Mouse (Mus musculus): ENCODE data around the gene Ptcd1. TPM values are rescaled to one million over a fixed set of nuclear protein-coding genes. Genes with fewer than 3 reads are reported as not detected.
"Not testable (repeated sequence)": the region's sequence is repeated elsewhere in the genome, so short reads cannot be mapped to it uniquely, and the experiment has no call there.

Ptcd1 gene
- 19.5 and 22.2 TPM in 2 replicates for polyA plus RNA-seq (2012; rRNA removed)

DNA sequence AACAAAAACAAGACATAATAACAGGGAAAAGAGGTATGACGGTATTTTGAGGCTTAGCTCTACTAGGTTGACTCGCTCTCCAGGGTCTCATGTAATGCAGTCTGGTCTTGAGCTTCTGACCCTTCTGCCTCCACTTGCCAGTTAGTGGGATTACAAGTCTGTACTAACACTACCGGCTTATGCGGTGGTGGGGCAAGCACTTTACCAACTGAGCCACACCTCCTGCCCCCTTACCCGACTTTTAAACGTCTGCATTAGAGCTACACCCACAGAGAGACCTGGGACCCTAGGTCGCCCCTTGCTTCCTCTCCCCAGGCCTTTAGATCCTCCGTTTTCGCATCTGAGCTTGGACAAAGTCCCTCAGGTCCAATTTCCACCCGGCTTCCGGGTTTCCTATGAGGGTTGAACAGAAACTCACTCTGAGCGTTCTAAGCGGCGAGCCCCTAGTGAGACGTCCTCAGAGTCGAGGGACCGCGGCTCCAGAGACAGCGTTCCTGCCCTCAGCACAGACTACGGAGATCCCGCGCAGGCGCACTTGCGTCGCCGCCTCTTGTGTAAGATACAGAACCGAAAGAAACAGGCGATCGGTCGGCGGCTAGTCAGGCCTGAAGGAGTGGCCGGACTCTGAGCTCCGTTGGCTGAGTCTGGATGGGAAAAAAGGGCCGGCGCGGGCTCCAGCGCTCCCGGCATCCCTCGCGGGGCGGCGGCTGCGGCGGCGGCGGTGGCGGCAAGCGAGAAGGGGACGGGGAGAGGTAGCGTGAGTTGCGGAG lies at the start of gene Ptcd1, which contains the start of gene Cpsf4:
TSS of gene Ptcd1 (minus strand) at position 573 of the 770 bp plus-strand sequence.
TSS of gene Cpsf4 (plus strand) at position 678 of the 770 bp plus-strand sequence.
- TF ChIP-seq POLR2A (IDR thresholded peaks at IDR 0.05; ENCODE audit: control insufficient read depth, low read depth, low read length) = peak; percentile 93
- no peak for TF ChIP-seq CTCF (IDR thresholded peaks at IDR 0.05; ENCODE audit: control insufficient read depth, insufficient read depth, insufficient replicate concordance, low read depth, low read length)
- peaks cover 1% of the 10 kb centered on the region; the same call in 1 of the 2 replicates for H3K36me3 ChIP-seq (ENCODE audit: control insufficient read depth, insufficient read depth, low read length)

DNA sequence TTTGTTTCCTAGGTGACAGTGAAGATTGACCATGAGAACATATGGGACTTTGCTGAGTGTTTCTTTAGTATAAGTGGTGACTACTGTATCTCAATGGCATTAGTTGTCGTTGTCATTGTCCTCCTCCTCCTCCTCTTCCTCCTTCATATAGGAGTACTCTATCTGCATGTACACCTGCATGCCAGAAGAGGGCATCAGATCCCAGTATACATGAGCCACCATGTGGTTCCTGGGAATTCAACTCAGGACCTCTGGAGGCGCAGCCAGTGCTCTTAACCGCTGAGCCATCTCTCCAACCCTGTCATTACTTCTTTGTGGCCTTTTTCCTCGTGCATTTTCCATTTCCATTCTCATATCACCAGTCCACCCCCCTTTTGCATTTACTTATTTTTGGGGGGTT lies 47.8 kb upstream of the Ptcd1 start:
- Histone ChIP-seq H3K4me3 (ENCODE audit: control insufficient read depth, low read depth, low read length) (no peak overlapping the region), H3K36me3 (ENCODE audit: control insufficient read depth, insufficient read depth, low read length) (peaks cover 2% of the 10 kb centered on the region; the same call in 1 of the 2 replicates), H3K27ac (ENCODE audit: control insufficient read depth, insufficient read depth, low read depth, low read length) (no peak overlapping the region), H3K27me3 (ENCODE audit: control insufficient read depth, insufficient read depth, low read length) (no peaks in the 10 kb centered on the region), H3K4me1 (ENCODE audit: control insufficient read depth, insufficient read depth, low read length) (no peaks in the 10 kb centered on the region)
- TF ChIP-seq CTCF (IDR thresholded peaks at IDR 0.05; ENCODE audit: control insufficient read depth, insufficient read depth, insufficient replicate concordance, low read depth, low read length) = no peak
- no peak for TF ChIP-seq POLR2A (IDR thresholded peaks at IDR 0.05; ENCODE audit: control insufficient read depth, low read depth, low read length)

More for the DNA sequence above, at the start of gene Ptcd1, which contains the start of gene Cpsf4:
- H3K27me3 ChIP-seq (ENCODE audit: control insufficient read depth, insufficient read depth, low read length) = no peaks in the 10 kb centered on the region
- peaks cover 14% of the 10 kb centered on the region for H3K4me1 ChIP-seq (ENCODE audit: control insufficient read depth, insufficient read depth, low read length)
- H3K27ac ChIP-seq (ENCODE audit: control insufficient read depth, insufficient read depth, low read depth, low read length) = peak within 1 kb of the TSS; percentile 90
- H3K4me3 ChIP-seq (ENCODE audit: control insufficient read depth, low read depth, low read length) = peak within 1 kb of the TSS; percentile 98

DNA sequence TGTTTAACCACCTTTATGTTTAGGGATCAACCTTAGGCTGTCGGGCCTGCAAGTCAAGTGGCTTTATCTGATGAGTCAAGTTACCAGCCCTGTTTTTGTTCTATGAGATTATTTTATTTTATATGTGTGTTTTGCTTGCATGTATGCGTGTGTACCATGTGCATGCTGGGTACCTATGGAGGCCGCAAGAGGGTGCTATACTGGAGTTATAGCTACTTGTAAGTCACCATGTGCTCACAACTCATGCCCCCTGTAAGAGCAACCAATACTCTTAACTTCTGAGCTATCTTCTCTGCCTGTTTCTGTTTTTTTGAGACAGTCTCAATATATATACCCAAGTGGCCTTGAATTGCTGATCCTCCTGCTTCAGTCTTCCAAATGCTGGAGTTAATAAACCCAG lies 46.6 kb upstream of the Ptcd1 start:
- TF ChIP-seq POLR2A (IDR thresholded peaks at IDR 0.05; ENCODE audit: control insufficient read depth, low read depth, low read length) (no peak), CTCF (IDR thresholded peaks at IDR 0.05; ENCODE audit: control insufficient read depth, insufficient read depth, insufficient replicate concordance, low read depth, low read length) (no peak)
- Histone ChIP-seq H3K27me3 (ENCODE audit: control insufficient read depth, insufficient read depth, low read length) (no peaks in the 10 kb centered on the region), H3K4me3 (ENCODE audit: control insufficient read depth, low read depth, low read length) (no peak overlapping the region), H3K4me1 (ENCODE audit: control insufficient read depth, insufficient read depth, low read length) (no peaks in the 10 kb centered on the region), H3K36me3 (ENCODE audit: control insufficient read depth, insufficient read depth, low read length) (peaks cover 2% of the 10 kb centered on the region; the same call in 1 of the 2 replicates), H3K27ac (ENCODE audit: control insufficient read depth, insufficient read depth, low read depth, low read length) (no peak overlapping the region)

DNA sequence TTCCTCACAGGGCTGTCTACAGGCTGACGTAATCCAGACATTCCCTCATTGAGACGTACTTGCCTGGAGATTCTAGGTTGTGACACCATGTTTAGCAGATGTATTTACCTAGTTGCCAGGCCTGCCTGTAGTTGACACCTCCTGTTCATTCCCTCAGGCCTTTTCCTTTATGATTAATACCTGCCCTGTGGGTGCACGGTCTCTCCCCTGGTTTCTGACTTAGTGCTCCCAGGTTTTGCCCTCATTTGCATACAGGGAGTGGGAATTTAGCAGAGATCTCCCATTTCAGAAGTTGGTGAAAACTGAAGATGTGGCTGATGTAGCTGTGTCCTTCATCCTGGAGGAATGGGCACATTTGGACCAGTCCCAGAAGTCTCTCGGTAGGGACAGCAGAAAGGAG lies 45.3 kb upstream of the Ptcd1 start:
- Histone ChIP-seq H3K4me1 (ENCODE audit: control insufficient read depth, insufficient read depth, low read length) (no peaks in the 10 kb centered on the region; the same call in 1 of the 2 replicates), H3K27ac (ENCODE audit: control insufficient read depth, insufficient read depth, low read depth, low read length) (no peak overlapping the region), H3K36me3 (ENCODE audit: control insufficient read depth, insufficient read depth, low read length) (peaks cover 4% of the 10 kb centered on the region; the same call in 1 of the 2 replicates), H3K27me3 (ENCODE audit: control insufficient read depth, insufficient read depth, low read length) (no peaks in the 10 kb centered on the region), H3K4me3 (ENCODE audit: control insufficient read depth, low read depth, low read length) (no peak overlapping the region)
- TF ChIP-seq POLR2A (IDR thresholded peaks at IDR 0.05; ENCODE audit: control insufficient read depth, low read depth, low read length) = no peak
- no peak for TF ChIP-seq CTCF (IDR thresholded peaks at IDR 0.05; ENCODE audit: control insufficient read depth, insufficient read depth, insufficient replicate concordance, low read depth, low read length)

DNA sequence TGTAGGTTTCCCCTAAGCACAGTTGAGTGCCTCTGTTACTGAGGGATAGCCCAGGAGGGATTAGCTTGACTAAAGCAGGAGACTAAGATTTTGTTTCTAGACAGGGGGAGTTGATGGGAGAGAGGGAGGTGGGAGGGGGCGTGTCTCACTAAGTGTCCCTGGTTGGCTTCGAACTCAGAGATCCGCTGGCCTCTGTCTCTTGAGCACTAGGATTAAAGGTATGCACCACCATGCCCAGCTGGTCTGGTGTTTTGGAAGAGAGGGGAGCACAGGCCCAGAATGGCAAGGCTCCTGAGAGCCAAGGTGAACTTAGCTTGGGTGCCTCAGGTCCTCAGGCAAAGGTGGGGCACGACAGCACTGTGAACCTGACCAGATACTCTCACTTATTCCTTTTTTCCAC lies 44.4 kb upstream of the Ptcd1 start:
- Histone ChIP-seq H3K27ac (ENCODE audit: control insufficient read depth, insufficient read depth, low read depth, low read length) (no peak overlapping the region), H3K4me3 (ENCODE audit: control insufficient read depth, low read depth, low read length) (no peak overlapping the region), H3K27me3 (ENCODE audit: control insufficient read depth, insufficient read depth, low read length) (no peaks in the 10 kb centered on the region), H3K4me1 (ENCODE audit: control insufficient read depth, insufficient read depth, low read length) (no peaks in the 10 kb centered on the region; the same call in 1 of the 2 replicates), H3K36me3 (ENCODE audit: control insufficient read depth, insufficient read depth, low read length) (peaks cover 4% of the 10 kb centered on the region; the same call in 1 of the 2 replicates)
- TF ChIP-seq CTCF (IDR thresholded peaks at IDR 0.05; ENCODE audit: control insufficient read depth, insufficient read depth, insufficient replicate concordance, low read depth, low read length) = no peak
- TF ChIP-seq POLR2A (IDR thresholded peaks at IDR 0.05; ENCODE audit: control insufficient read depth, low read depth, low read length) = no peak

DNA sequence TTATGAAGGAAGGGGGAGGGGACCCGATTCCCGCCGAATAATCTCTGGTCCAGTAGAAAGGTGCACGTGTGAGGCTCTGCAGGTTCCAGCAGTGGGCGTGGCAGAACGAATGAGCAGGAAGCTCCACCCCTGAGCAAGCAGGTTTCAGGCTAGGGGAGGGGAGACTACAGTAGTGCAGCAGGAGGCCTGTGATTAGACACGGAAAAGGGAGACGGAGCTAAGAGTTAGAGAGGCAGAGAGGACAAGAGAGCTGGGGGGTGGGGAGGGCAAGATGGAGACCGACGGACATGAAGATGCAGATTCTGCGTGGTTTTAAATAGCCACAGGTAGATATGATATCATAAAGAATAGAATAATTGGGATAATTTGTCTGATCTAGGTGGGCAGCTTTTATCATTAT lies 41.5 kb upstream of the Ptcd1 start:
- not testable (repeated sequence) for H3K27me3 ChIP-seq (ENCODE audit: control insufficient read depth, insufficient read depth, low read length); H3K27ac ChIP-seq (ENCODE audit: control insufficient read depth, insufficient read depth, low read depth, low read length); H3K4me3 ChIP-seq (ENCODE audit: control insufficient read depth, low read depth, low read length); H3K4me1 ChIP-seq (ENCODE audit: control insufficient read depth, insufficient read depth, low read length); H3K36me3 ChIP-seq (ENCODE audit: control insufficient read depth, insufficient read depth, low read length)

DNA sequence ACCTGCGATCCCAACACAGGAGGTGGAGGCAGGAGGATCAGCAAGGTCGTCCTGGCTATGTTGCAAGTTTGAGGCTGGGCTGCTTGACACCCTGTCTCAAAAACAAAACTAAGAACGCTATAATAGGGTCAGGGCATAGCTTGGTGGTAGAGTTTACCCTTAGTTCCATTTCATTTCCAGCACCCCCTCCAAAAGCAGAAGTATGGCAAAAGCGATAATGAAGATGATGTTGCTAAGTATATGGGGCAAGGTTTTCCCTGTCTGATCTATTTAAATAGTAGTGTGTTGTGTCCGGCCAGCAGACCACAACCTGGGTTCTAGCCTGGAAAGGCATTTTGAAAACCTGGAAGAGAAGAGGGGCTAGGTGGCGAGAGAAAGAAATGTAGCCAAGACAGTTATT lies 41.0 kb upstream of the Ptcd1 start:
- H3K4me3 ChIP-seq (ENCODE audit: control insufficient read depth, low read depth, low read length) = no peak overlapping the region
- TF ChIP-seq POLR2A (IDR thresholded peaks at IDR 0.05; ENCODE audit: control insufficient read depth, low read depth, low read length) = no peak
- no peak for TF ChIP-seq CTCF (IDR thresholded peaks at IDR 0.05; ENCODE audit: control insufficient read depth, insufficient read depth, insufficient replicate concordance, low read depth, low read length)
- H3K4me1 ChIP-seq (ENCODE audit: control insufficient read depth, insufficient read depth, low read length) = peaks cover 5% of the 10 kb centered on the region
- H3K27me3 ChIP-seq (ENCODE audit: control insufficient read depth, insufficient read depth, low read length) = no peaks in the 10 kb centered on the region
- no peak overlapping the region for H3K27ac ChIP-seq (ENCODE audit: control insufficient read depth, insufficient read depth, low read depth, low read length)
- H3K36me3 ChIP-seq (ENCODE audit: control insufficient read depth, insufficient read depth, low read length) = 0 out of 2 replicates have a peak, but pooled peaks cover 1% of the 10 kb centered on the region

Data from testis, adult 2 months (tissue).